Mouse (Mus musculus): ENCODE data around the gene Slc27a1. TPM values are rescaled to one million over a fixed set of nuclear protein-coding genes. Genes with fewer than 3 reads are reported as not detected.
A peak's percentile ranks its signal among the peaks of the same experiment; 100 is the strongest.
"Not testable (repeated sequence)": the region's sequence is repeated elsewhere in the genome, so short reads cannot be mapped to it uniquely, and the experiment has no call there.

Gene Slc27a1
- polyA plus RNA-seq, 1 experiment from 2014 or later: 15.5 TPM

GRCm38 (mm10) chr8:71530735-71531467, 37.8 kb upstream of the Slc27a1 start:
- DNase-seq (ENCODE audit: low spot score): peak; percentile 44
- not testable (repeated sequence) for H3K27ac ChIP-seq (replicated peaks; ENCODE audit: low read depth, low read length); H3K4me1 ChIP-seq (ENCODE audit: control insufficient read depth, insufficient read depth, low read length); H3K36me3 ChIP-seq (ENCODE audit: control insufficient read depth, insufficient read depth, low read length); H3K4me3 ChIP-seq (ENCODE audit: low read depth, low read length); ATAC-seq (ENCODE audit: low read depth); H3K4me2 ChIP-seq (ENCODE audit: low read depth, low read length); H3K9me3 ChIP-seq (ENCODE audit: control insufficient read depth, low read length)
- Histone ChIP-seq H3K27me3 (replicated peaks; ENCODE audit: control insufficient read depth, insufficient read depth, low read length) (peaks cover 12% of the 10 kb centered on the region), H3K9ac (ENCODE audit: low read depth, low read length) (0 out of 2 replicates have a peak overlapping the region, but pooled peaks have one; percentile 8)
- 52% methylated on average over 4 of the region's 12 CpGs for WGBS

- Histone ChIP-seq H3K27me3 (replicated peaks; ENCODE audit: control insufficient read depth, insufficient read depth, low read length) (no peaks in the 10 kb centered on the region), H3K9me3 (ENCODE audit: control insufficient read depth, low read length) (no peaks in the 10 kb centered on the region), H3K36me3 (ENCODE audit: control insufficient read depth, insufficient read depth, low read length) (no peaks in the 10 kb centered on the region), H3K4me2 (ENCODE audit: low read depth, low read length) (no peak overlapping the region), H3K27ac (replicated peaks; ENCODE audit: low read depth, low read length) (no peak overlapping the region), H3K4me1 (ENCODE audit: control insufficient read depth, insufficient read depth, low read length) (peaks cover 11% of the 10 kb centered on the region; the same call in 1 of the 2 replicates), H3K9ac (ENCODE audit: low read depth, low read length) (no peak overlapping the region), H3K4me3 (ENCODE audit: low read depth, low read length) (no peak overlapping the region)
- no peak for DNase-seq (ENCODE audit: low spot score)
- ATAC-seq (ENCODE audit: low read depth): no peak
- WGBS: 46% methylated on average over 3 of the region's 3 CpGs
Measured at GRCm38 (mm10) chr8:71534263-71534810, 34.3 kb upstream of the Slc27a1 start.

GRCm38 (mm10) chr8:71535663-71536062, 33.0 kb upstream of the Slc27a1 start:
- ATAC-seq (ENCODE audit: low read depth) (no peak), DNase-seq (ENCODE audit: low spot score) (no peak)
- Histone ChIP-seq H3K4me2 (ENCODE audit: low read depth, low read length) (no peak overlapping the region), H3K4me1 (ENCODE audit: control insufficient read depth, insufficient read depth, low read length) (peaks cover 8% of the 10 kb centered on the region; the same call in 1 of the 2 replicates), H3K9ac (ENCODE audit: low read depth, low read length) (no peak overlapping the region), H3K9me3 (ENCODE audit: control insufficient read depth, low read length) (no peaks in the 10 kb centered on the region), H3K27ac (replicated peaks; ENCODE audit: low read depth, low read length) (no peak overlapping the region), H3K36me3 (ENCODE audit: control insufficient read depth, insufficient read depth, low read length) (no peaks in the 10 kb centered on the region), H3K4me3 (ENCODE audit: low read depth, low read length) (no peak overlapping the region), H3K27me3 (replicated peaks; ENCODE audit: control insufficient read depth, insufficient read depth, low read length) (no peaks in the 10 kb centered on the region)
- WGBS: 60% methylated on average over 5 of the region's 5 CpGs

- Histone ChIP-seq H3K9ac (ENCODE audit: low read depth, low read length) (peak within 1 kb of the TSS; percentile 54), H3K4me1 (ENCODE audit: control insufficient read depth, insufficient read depth, low read length) (peaks cover 7% of the 10 kb centered on the region; the same call in 1 of the 2 replicates), H3K4me3 (ENCODE audit: low read depth, low read length) (peak within 1 kb of the TSS; percentile 44), H3K27me3 (replicated peaks; ENCODE audit: control insufficient read depth, insufficient read depth, low read length) (no peaks in the 10 kb centered on the region), H3K4me2 (ENCODE audit: low read depth, low read length) (peak within 1 kb of the TSS; percentile 67), H3K9me3 (ENCODE audit: control insufficient read depth, low read length) (no peaks in the 10 kb centered on the region), H3K36me3 (ENCODE audit: control insufficient read depth, insufficient read depth, low read length) (no peaks in the 10 kb centered on the region), H3K27ac (replicated peaks; ENCODE audit: low read depth, low read length) (peak within 1 kb of the TSS; percentile 59)
- ATAC-seq (ENCODE audit: low read depth) (peak; percentile 89), DNase-seq (ENCODE audit: low spot score) (peak; percentile 97)
- WGBS: 3% methylated on average over 35 of the region's 37 CpGs
Measured at GRCm38 (mm10) chr8:71537028-71537867, 31.4 kb upstream of the Slc27a1 start, which contains the start of gene Bst2. Bst2 (minus strand) TSS chr8:71537456.

- H3K9ac ChIP-seq (ENCODE audit: low read depth, low read length): peak within 1 kb of the TSS; percentile 82
- H3K4me2 ChIP-seq (ENCODE audit: low read depth, low read length): peak within 1 kb of the TSS; percentile 82
- peaks cover 25% of the 10 kb centered on the region for H3K36me3 ChIP-seq (ENCODE audit: control insufficient read depth, insufficient read depth, low read length)
- DNase-seq (ENCODE audit: low spot score): peak; percentile 100
- no peaks in the 10 kb centered on the region for H3K27me3 ChIP-seq (replicated peaks; ENCODE audit: control insufficient read depth, insufficient read depth, low read length)
- H3K4me1 ChIP-seq (ENCODE audit: control insufficient read depth, insufficient read depth, low read length): peaks cover 10% of the 10 kb centered on the region
- H3K27ac ChIP-seq (replicated peaks; ENCODE audit: low read depth, low read length): no peak within 1 kb of the TSS; the same call in 1 of the 2 replicates
- peak within 1 kb of the TSS; percentile 93 for H3K4me3 ChIP-seq (ENCODE audit: low read depth, low read length)
- WGBS: 0% methylated on average over 21 of the region's 55 CpGs
- ATAC-seq (ENCODE audit: low read depth): peak; percentile 97
- H3K9me3 ChIP-seq (ENCODE audit: control insufficient read depth, low read length): no peaks in the 10 kb centered on the region
Measured at GRCm38 (mm10) chr8:71542632-71543343, 25.9 kb upstream of the Slc27a1 start, which contains the start of gene Mvb12a. Mvb12a (plus strand) TSS chr8:71542922.

- Histone ChIP-seq H3K4me1 (ENCODE audit: control insufficient read depth, insufficient read depth, low read length) (peaks cover 7% of the 10 kb centered on the region), H3K4me3 (ENCODE audit: low read depth, low read length) (peak overlapping the region; percentile 93), H3K9me3 (ENCODE audit: control insufficient read depth, low read length) (no peaks in the 10 kb centered on the region), H3K9ac (ENCODE audit: low read depth, low read length) (peak overlapping the region; percentile 82; the same call in 1 of the 2 replicates), H3K4me2 (ENCODE audit: low read depth, low read length) (peak overlapping the region; percentile 82), H3K36me3 (ENCODE audit: control insufficient read depth, insufficient read depth, low read length) (peaks cover 34% of the 10 kb centered on the region), H3K27ac (replicated peaks; ENCODE audit: low read depth, low read length) (no peak overlapping the region), H3K27me3 (replicated peaks; ENCODE audit: control insufficient read depth, insufficient read depth, low read length) (no peaks in the 10 kb centered on the region)
- ATAC-seq (ENCODE audit: low read depth): no peak
- 84% methylated on average over 9 of the region's 9 CpGs for WGBS
- no peak for DNase-seq (ENCODE audit: low spot score)
Measured at GRCm38 (mm10) chr8:71543755-71544154, 24.9 kb upstream of the Slc27a1 start.

GRCm38 (mm10) chr8:71545053-71545452, 23.6 kb upstream of the Slc27a1 start:
- Histone ChIP-seq H3K4me1 (ENCODE audit: control insufficient read depth, insufficient read depth, low read length) (peaks cover 7% of the 10 kb centered on the region), H3K27me3 (replicated peaks; ENCODE audit: control insufficient read depth, insufficient read depth, low read length) (no peaks in the 10 kb centered on the region), H3K4me2 (ENCODE audit: low read depth, low read length) (no peak overlapping the region), H3K4me3 (ENCODE audit: low read depth, low read length) (no peak overlapping the region), H3K9ac (ENCODE audit: low read depth, low read length) (no peak overlapping the region), H3K9me3 (ENCODE audit: control insufficient read depth, low read length) (no peaks in the 10 kb centered on the region), H3K36me3 (ENCODE audit: control insufficient read depth, insufficient read depth, low read length) (peaks cover 36% of the 10 kb centered on the region), H3K27ac (replicated peaks; ENCODE audit: low read depth, low read length) (no peak overlapping the region)
- DNase-seq (ENCODE audit: low spot score) (no peak), ATAC-seq (ENCODE audit: low read depth) (no peak)
- WGBS: 86% methylated on average over 10 of the region's 11 CpGs

- H3K27me3 ChIP-seq (replicated peaks; ENCODE audit: control insufficient read depth, insufficient read depth, low read length): no peaks in the 10 kb centered on the region
- WGBS: 90% methylated on average over 7 of the region's 7 CpGs
- no peaks in the 10 kb centered on the region for H3K9me3 ChIP-seq (ENCODE audit: control insufficient read depth, low read length)
- H3K27ac ChIP-seq (replicated peaks; ENCODE audit: low read depth, low read length): no peak overlapping the region
- peaks cover 36% of the 10 kb centered on the region for H3K36me3 ChIP-seq (ENCODE audit: control insufficient read depth, insufficient read depth, low read length)
- H3K4me1 ChIP-seq (ENCODE audit: control insufficient read depth, insufficient read depth, low read length): peaks cover 7% of the 10 kb centered on the region
- ATAC-seq (ENCODE audit: low read depth): no peak
- no peak overlapping the region for H3K4me3 ChIP-seq (ENCODE audit: low read depth, low read length)
- no peak for DNase-seq (ENCODE audit: low spot score)
- H3K9ac ChIP-seq (ENCODE audit: low read depth, low read length): no peak overlapping the region
- no peak overlapping the region for H3K4me2 ChIP-seq (ENCODE audit: low read depth, low read length)
Measured at GRCm38 (mm10) chr8:71547590-71547989, 21.1 kb upstream of the Slc27a1 start.

All from embryonic facial prominence, embryonic 14.5 days (tissue).